ENCODE assay signal across 23 mouse cellular contexts in genomic region chr4:140597928-140598327, GRCm38 (mm10).
DNase-seq lines count a peak whose midpoint lies in the region; ATAC-seq and TF ChIP-seq lines count a peak whose summit lies in the region.
"Had no signal": no experiment of that assay in that cellular context is flagged by ENCODE, and none has a peak within 500 bp of the region (broad histone marks: within the 10 kb centered on the region; RNA-seq: fewer than 3 reads in every experiment).

No protein-coding gene starts in this region.

- H3K9ac ChIP-seq in intestine, postnatal 0 days (ENCODE audit: low read depth, low read length), result no peak overlapping the region
- H3K9ac ChIP-seq: forebrain, embryonic 13.5 days; hindbrain, embryonic 14.5 days had no signal

- no peak overlapping the region for H3K4me2 ChIP-seq in intestine, postnatal 0 days (replicated peaks; ENCODE audit: low read depth)
- H3K4me2 ChIP-seq: forebrain, embryonic 13.5 days; heart, embryonic 11.5 days; hindbrain, embryonic 14.5 days had no signal

- peaks cover 26% of the 10 kb centered on the region for H3K36me3 ChIP-seq in heart, embryonic 10.5 days
- peaks cover 9% of the 10 kb centered on the region; the same call in 1 of the 2 replicates for H3K36me3 ChIP-seq in intestine, postnatal 0 days (ENCODE audit: control insufficient read depth, insufficient read depth)

- no peak for ATAC-seq in intestine, postnatal 0 days
- ATAC-seq: activated CD4-positive, CD25-positive, alpha-beta regulatory T cell, adult 4 months; forebrain, embryonic 13.5 days; forebrain, embryonic 16.5 days; hindbrain, postnatal 0 days had no signal

- H3K27me3 ChIP-seq in heart, embryonic 10.5 days (ENCODE audit: insufficient read depth, poor library complexity, severe bottlenecking), result no peaks in the 10 kb centered on the region
- H3K27me3 ChIP-seq in intestine, postnatal 0 days (replicated peaks; ENCODE audit: control insufficient read depth, insufficient read depth, low read length), result no peaks in the 10 kb centered on the region
- H3K27me3 ChIP-seq: forebrain, embryonic 13.5 days had no signal

- peaks cover 5% of the 10 kb centered on the region; the same call in 1 of the 2 replicates for H3K9me3 ChIP-seq in heart, embryonic 10.5 days
- H3K9me3 ChIP-seq in intestine, postnatal 0 days (ENCODE audit: control insufficient read depth), result no peaks in the 10 kb centered on the region; the same call in 1 of the 2 replicates

- DNase-seq in heart, embryonic 10.5 days (ENCODE audit: low spot score), result no peak
- no peak for DNase-seq in heart, postnatal 10 days
- peak; percentile 30 for DNase-seq in lung, adult 2 months
- no peak for DNase-seq in lung, postnatal 10 days
- peak; percentile 74 for DNase-seq in lung, postnatal 36 days
- DNase-seq: adrenal gland, adult 8-10 months; adrenal gland, postnatal 25 days; cerebellum, adult 11-12 months; cerebellum, adult 8-10 months; cerebellum, postnatal 10 days; embryo, embryonic 11 days; gastrocnemius, postnatal 10 days; gastrocnemius, postnatal 36 days; heart, adult 2 months; heart, postnatal 36 days had no signal

- no peak overlapping the region for H3K4me3 ChIP-seq in heart, embryonic 10.5 days
- H3K4me3 ChIP-seq in lung, adult 2 months (replicated peaks; ENCODE audit: extremely low read depth, low read depth, low read length), result no peak overlapping the region
- H3K4me3 ChIP-seq in intestine, postnatal 0 days (ENCODE audit: low read depth, low read length), result no peak overlapping the region
- H3K4me3 ChIP-seq: forebrain, embryonic 10.5 days; forebrain, embryonic 13.5 days; heart, adult 2 months had no signal

- TF ChIP-seq CTCF in lung, adult 2 months (IDR thresholded peaks at IDR 0.05; ENCODE audit: insufficient read depth, low read length), result no peak
- no peak for TF ChIP-seq CTCF in intestine, postnatal 0 days (IDR thresholded peaks at IDR 0.05; ENCODE audit: low read depth)

- 0 out of 2 replicates have a peak overlapping the region, but pooled peaks have one; percentile 16 for H3K27ac ChIP-seq in heart, embryonic 10.5 days
- no peak overlapping the region for H3K27ac ChIP-seq in intestine, postnatal 0 days (ENCODE audit: low read depth, low read length)
- H3K27ac ChIP-seq: forebrain, embryonic 10.5 days; forebrain, embryonic 13.5 days; heart, adult 2 months; hindbrain, embryonic 14.5 days; hindbrain, postnatal 0 days had no signal

- WGBS in heart, embryonic 10.5 days, result 86% methylated on average over 6 of the region's 6 CpGs
- WGBS in lung, adult 2 months, result 72% methylated on average over 6 of the region's 6 CpGs
- 84% methylated on average over 6 of the region's 6 CpGs for WGBS in intestine, postnatal 0 days

- intact Hi-C loops in heart, postnatal 10 days (cut with DNase I), result no loop called here

- H3K4me1 ChIP-seq in heart, embryonic 10.5 days, result peaks cover 8% of the 10 kb centered on the region
- H3K4me1 ChIP-seq in lung, adult 2 months (ENCODE audit: control insufficient read depth, insufficient read depth, low read length), result peaks cover 3% of the 10 kb centered on the region; the same call in 1 of the 2 replicates
- H3K4me1 ChIP-seq in intestine, postnatal 0 days (replicated peaks; ENCODE audit: control insufficient read depth, insufficient read depth, low read length), result 0 out of 2 replicates have a peak, but pooled peaks cover 2% of the 10 kb centered on the region
- H3K4me1 ChIP-seq: forebrain, embryonic 13.5 days had no signal

- no peak for TF ChIP-seq POLR2A in lung, adult 2 months (IDR thresholded peaks at IDR 0.05; ENCODE audit: borderline replicate concordance, extremely low read depth, low read depth, low read length)

Comparison
In these comparisons a context has a peak if more than half of its experiments do, and no peak if none do; other contexts are left out.
1. DNase-seq: peak in lung, adult 2 months (single experiment) and lung, postnatal 36 days (single experiment); none in heart, embryonic 10.5 days (single experiment), heart, postnatal 10 days (0 of 2) and lung, postnatal 10 days (single experiment).